Mouse (Mus musculus) small intestine, adult 2 months (tissue): ENCODE results near the gene Gm21964. TPM values are rescaled to one million over a fixed set of nuclear protein-coding genes. Genes with fewer than 3 reads are reported as not detected.

Experiments
- H3K27ac ChIP-seq: fragments of 200-500 bp; 2 replicates; pipeline ENCODE4 v1.5.1; 2012; ENCODE audit warnings: low read depth, low read length, control low read depth, inconsistent platforms; ENCODE audit not compliant: insufficient read depth
- H3K27me3 ChIP-seq: fragments of 200-500 bp; 2 replicates; pipeline ENCODE4 v1.6.1; 2012; ENCODE audit warnings: mild to moderate bottlenecking, moderate library complexity, low read length, inconsistent platforms; ENCODE audit not compliant: control insufficient read depth, insufficient read depth
- H3K36me3 ChIP-seq: fragments of 200-500 bp; 2 replicates; pipeline ENCODE4 v1.6.1; 2012; ENCODE audit warnings: mild to moderate bottlenecking, low read length, control low read depth, inconsistent platforms; ENCODE audit not compliant: control insufficient read depth, insufficient read depth
- H3K4me1 ChIP-seq: fragments of 200-500 bp; 2 replicates; pipeline ENCODE4 v1.6.1; 2012; ENCODE audit warnings: low read length, inconsistent platforms, mixed read lengths; ENCODE audit not compliant: control insufficient read depth, insufficient read depth, insufficient read length
- H3K4me3 ChIP-seq: fragments of 200-500 bp; 2 replicates; pipeline ENCODE4 v1.5.1; 2012; ENCODE audit warnings: low read depth, mild to moderate bottlenecking, control low read depth, inconsistent platforms, low read length, moderate library complexity
- CTCF ChIP-seq: fragments of 200-500 bp; IDR thresholded peaks from 2 replicates; pipeline ENCODE4 v1.5.1; 2012; ENCODE audit warnings: low read depth, mild to moderate bottlenecking, control low read depth, inconsistent platforms, low read length, moderate library complexity, mixed read lengths; ENCODE audit not compliant: insufficient replicate concordance, insufficient read length; ENCODE audit errors: extremely low read depth
- POLR2A ChIP-seq: fragments of 200-500 bp; IDR thresholded peaks from 2 replicates; pipeline ENCODE4 v1.6.1; 2012; ENCODE audit warnings: low read depth, mild to moderate bottlenecking, control low read depth, inconsistent platforms, low read length, moderate library complexity
- WGBS: fragments of 180-500 bp; shearing (Covaris S2); methylation state at CpG from one replicate; pipeline ENCODE4 v1.1.7; 2018; 5-methylcytosine and 5-hydroxymethylcytosine counted together
- polyA plus RNA-seq: library from polyadenylated mRNA; depleted of rRNA; stranded (reverse); fragments of >200 nt; gene quantifications from 2 replicates; pipeline ENCODE4 v1.2.3, GENCODE M21; 2012

Gene Gm21964
- polyA plus RNA-seq, 1 experiment, result not detected

GRCm38 (mm10) chr8:110071600-110071999, 29.4 kb upstream of the Gm21964 start:
- 12% methylated on average over 9 of the region's 9 CpGs for WGBS
- no peaks in the 10 kb centered on the region for H3K27me3 ChIP-seq
- no peak overlapping the region for H3K27ac ChIP-seq
- H3K36me3 ChIP-seq, result no peaks in the 10 kb centered on the region
- peaks cover 2% of the 10 kb centered on the region; the same call in 1 of the 2 replicates for H3K4me1 ChIP-seq
- TF ChIP-seq CTCF (peak; percentile 94; the same call in 1 of the 2 replicates), POLR2A (no peak)
- no peak overlapping the region for H3K4me3 ChIP-seq

- Histone ChIP-seq H3K4me3 (no peak overlapping the region), H3K4me1 (peaks cover 2% of the 10 kb centered on the region; the same call in 1 of the 2 replicates), H3K27me3 (no peaks in the 10 kb centered on the region), H3K27ac (no peak overlapping the region), H3K36me3 (no peaks in the 10 kb centered on the region)
- no peak for TF ChIP-seq POLR2A
- no peak for TF ChIP-seq CTCF
- WGBS, result 76% methylated on average over 8 of the region's 8 CpGs
Observed at GRCm38 (mm10) chr8:110074496-110074895, 26.5 kb upstream of the Gm21964 start.

GRCm38 (mm10) chr8:110079282-110080221, 21.5 kb upstream of the Gm21964 start, which contains the start of gene Zfp612:
Gene Zfp612, plus strand, starts transcription at chr8:110079746.
- peak within 1 kb of the TSS; percentile 86 for H3K4me3 ChIP-seq
- 6% methylated on average over 54 of the region's 54 CpGs for WGBS
- H3K36me3 ChIP-seq, result peaks cover 2% of the 10 kb centered on the region; the same call in 1 of the 2 replicates
- no peaks in the 10 kb centered on the region; the same call in 1 of the 2 replicates for H3K4me1 ChIP-seq
- no peak for TF ChIP-seq CTCF
- no peak for TF ChIP-seq POLR2A
- H3K27ac ChIP-seq, result no peak within 1 kb of the TSS
- no peaks in the 10 kb centered on the region for H3K27me3 ChIP-seq

- Histone ChIP-seq H3K27ac (no peak overlapping the region), H3K4me3 (no peak overlapping the region), H3K36me3 (peaks cover 12% of the 10 kb centered on the region), H3K27me3 (no peaks in the 10 kb centered on the region), H3K4me1 (no peaks in the 10 kb centered on the region; the same call in 1 of the 2 replicates)
- no peak for TF ChIP-seq POLR2A
- no peak for TF ChIP-seq CTCF
- WGBS, result 89% methylated on average over 11 of the region's 11 CpGs
Observed at GRCm38 (mm10) chr8:110082416-110083105, 18.4 kb upstream of the Gm21964 start.

- Histone ChIP-seq H3K4me3 (no peak overlapping the region), H3K4me1 (no peaks in the 10 kb centered on the region), H3K36me3 (peaks cover 13% of the 10 kb centered on the region), H3K27me3 (no peaks in the 10 kb centered on the region), H3K27ac (no peak overlapping the region)
- 26% methylated on average over 1 of the region's 1 CpGs for WGBS
- TF ChIP-seq POLR2A, result no peak
- TF ChIP-seq CTCF, result no peak
Observed at GRCm38 (mm10) chr8:110091869-110092268, 9.1 kb upstream of the Gm21964 start.

GRCm38 (mm10) chr8:110101676-110102075, 669 bp downstream of the Gm21964 start:
- H3K4me3 ChIP-seq, result no peak overlapping the region
- no peaks in the 10 kb centered on the region for H3K27me3 ChIP-seq
- H3K4me1 ChIP-seq, result no peaks in the 10 kb centered on the region
- H3K36me3 ChIP-seq, result no peaks in the 10 kb centered on the region
- H3K27ac ChIP-seq, result no peak overlapping the region
- no peak for TF ChIP-seq CTCF
- no peak for TF ChIP-seq POLR2A
- 88% methylated on average over 15 of the region's 15 CpGs for WGBS

- Histone ChIP-seq H3K36me3 (no peaks in the 10 kb centered on the region), H3K27ac (no peak within 1 kb of the TSS), H3K27me3 (no peaks in the 10 kb centered on the region), H3K4me3 (no peak within 1 kb of the TSS), H3K4me1 (no peaks in the 10 kb centered on the region)
- 75% methylated on average over 3 of the region's 3 CpGs for WGBS
- TF ChIP-seq CTCF (no peak), POLR2A (no peak)
Observed at GRCm38 (mm10) chr8:110102653-110103052, 1.6 kb downstream of the Gm21964 start, which contains the start of gene Gm17720. Gene Gm17720, minus strand, starts transcription at chr8:110102753.
